Mouse (Mus musculus) lung, embryonic 14.5 days (tissue): ENCODE measurements at regions not wholly inside any gene's neighbourhood (a gene's known extent, or its start where the extent isn't known, plus 50 kb on each side); places are given as distances from the start of the nearest gene placed in this dataset.

Experiments used
- ATAC-seq: fragments of 200-750 bp; cut with Nextera tagmentation; 2 replicates; pipeline ENCODE4 v1.8.0; 2017; ENCODE audit warnings: mild to moderate bottlenecking, moderate TSS enrichment, moderate library complexity; ENCODE audit not compliant: insufficient read depth
- DNase-seq: peaks from one replicate; pipeline ENCODE4 v3.0.0-alpha.2; 2015
- H3K27ac ChIP-seq: fragments of 300-500 bp; sonication (generic); 2 replicates; pipeline ENCODE4 v1.5.1; 2014; ENCODE audit warnings: low read depth, mild to moderate bottlenecking, moderate library complexity
- H3K27me3 ChIP-seq: fragments of 300-500 bp; sonication (generic); 2 replicates; pipeline ENCODE4 v1.6.1; 2014; ENCODE audit warnings: low read length, control low read depth; ENCODE audit not compliant: insufficient read depth
- H3K36me3 ChIP-seq: fragments of 300-500 bp; sonication (generic); 2 replicates; pipeline ENCODE4 v1.6.1; 2014; ENCODE audit warnings: control low read depth; ENCODE audit not compliant: insufficient read depth
- H3K4me1 ChIP-seq: fragments of 300-500 bp; sonication (generic); 2 replicates; pipeline ENCODE4 v1.6.1; 2014; ENCODE audit warnings: antibody characterized with exemption, control low read depth; ENCODE audit not compliant: insufficient read depth
- H3K4me2 ChIP-seq: fragments of 300-500 bp; sonication (generic); 2 replicates; pipeline ENCODE4 v1.6.1; 2014; ENCODE audit warnings: mild to moderate bottlenecking
- H3K4me3 ChIP-seq: fragments of 300-500 bp; sonication (generic); 2 replicates; pipeline ENCODE4 v1.5.1; 2014; ENCODE audit warnings: low read depth, low read length
- H3K9ac ChIP-seq: fragments of 300-500 bp; sonication (generic); 2 replicates; pipeline ENCODE4 v1.6.1; 2014
- H3K9me3 ChIP-seq: fragments of 300-500 bp; sonication (generic); 2 replicates; pipeline ENCODE4 v1.6.1; 2016; ENCODE audit warnings: low read depth, low read length, control low read depth
- CTCF ChIP-seq: IDR thresholded peaks from 2 replicates; pipeline ENCODE4 v1.5.1; 2016; ENCODE audit warnings: antibody characterized with exemption, low read depth
- WGBS: fragments of 180-500 bp; shearing (Covaris S2); extraction: QIAGEN DNeasy Blood & Tissue Kit; methylation state at CpG from one replicate; pipeline ENCODE4 v1.1.7; 2014; 5-methylcytosine and 5-hydroxymethylcytosine counted together

DNA sequence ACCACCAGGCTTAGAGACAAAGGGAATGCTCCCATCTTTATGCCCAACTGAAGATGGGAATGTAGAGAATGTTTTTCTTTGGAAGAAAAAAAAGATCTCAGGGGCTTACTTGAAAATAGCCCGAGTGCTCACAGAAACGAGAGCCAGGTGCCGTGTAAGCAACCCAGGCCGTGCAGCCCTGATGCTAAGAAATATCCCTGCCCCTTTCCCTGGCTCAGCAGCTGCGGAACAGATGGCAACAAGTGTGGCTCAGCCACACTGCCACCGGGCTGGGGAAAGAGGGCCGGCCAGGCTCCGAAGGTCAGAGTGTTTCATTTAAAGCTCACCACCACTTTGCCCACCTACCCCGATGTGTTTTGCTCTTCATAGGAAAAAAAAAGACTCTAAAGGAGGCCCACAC lies 205.7 kb upstream of the Kbtbd8 start:
- Histone ChIP-seq H3K36me3 (no peaks in the 10 kb centered on the region), H3K9ac (no peak overlapping the region), H3K4me3 (no peak overlapping the region), H3K4me1 (0 out of 2 replicates have a peak, but pooled peaks cover 5% of the 10 kb centered on the region), H3K27me3 (no peaks in the 10 kb centered on the region), H3K27ac (peak overlapping the region; percentile 19; the same call in 1 of the 2 replicates), H3K9me3 (no peaks in the 10 kb centered on the region), H3K4me2 (no peak overlapping the region)
- 37% methylated on average over 9 of the region's 9 CpGs for WGBS
- ATAC-seq: peak; percentile 58
- no peak for TF ChIP-seq CTCF
- DNase-seq: peak; percentile 42

DNA sequence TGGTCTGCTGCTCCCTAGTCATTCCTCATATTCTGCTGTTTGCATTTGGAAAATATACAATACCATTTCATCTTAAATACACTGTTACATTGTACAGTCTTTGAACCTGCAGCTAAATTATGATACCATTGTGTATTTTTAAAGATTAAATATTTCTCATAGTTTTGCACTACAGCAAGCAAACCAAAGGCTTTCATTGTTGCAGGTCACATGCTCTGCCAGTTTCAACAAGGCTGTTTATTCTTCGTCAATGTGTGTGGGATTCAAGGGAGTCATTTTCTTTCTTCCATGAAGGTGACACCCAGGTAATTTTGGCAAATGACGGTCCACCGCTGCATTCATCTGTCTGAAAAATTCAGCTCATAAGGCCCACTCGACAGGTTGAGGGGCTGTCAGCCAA lies 200.9 kb upstream of the Lrig1 start:
- Histone ChIP-seq H3K36me3 (no peaks in the 10 kb centered on the region), H3K4me1 (no peaks in the 10 kb centered on the region), H3K27me3 (no peaks in the 10 kb centered on the region), H3K9ac (no peak overlapping the region), H3K27ac (no peak overlapping the region), H3K4me3 (no peak overlapping the region), H3K9me3 (no peaks in the 10 kb centered on the region), H3K4me2 (no peak overlapping the region)
- DNase-seq (no peak), ATAC-seq (no peak)
- 48% methylated on average over 4 of the region's 4 CpGs for WGBS
- TF ChIP-seq CTCF: no peak

DNA sequence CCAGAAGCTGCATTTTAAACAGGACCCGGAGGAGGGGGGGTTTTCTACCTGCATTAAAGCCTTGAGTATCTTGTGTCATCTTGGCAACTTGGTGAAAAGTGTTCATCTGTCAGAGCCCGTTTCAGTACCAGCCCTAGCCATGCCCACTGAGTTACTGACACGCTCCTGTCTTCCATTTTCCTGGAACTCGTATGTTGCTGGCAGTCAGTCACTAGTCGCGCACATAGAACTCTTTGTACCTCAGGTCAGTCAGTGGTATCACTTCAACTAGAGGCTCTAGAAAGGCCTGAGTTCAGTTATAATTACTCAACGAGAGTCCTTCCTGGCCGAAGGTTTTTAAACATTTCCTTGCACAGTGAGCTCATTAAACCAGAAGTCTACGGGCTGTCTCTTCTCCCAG lies 198.9 kb upstream of the Lrig1 start:
- no peak overlapping the region for H3K9ac ChIP-seq
- H3K9me3 ChIP-seq: no peaks in the 10 kb centered on the region
- H3K36me3 ChIP-seq: no peaks in the 10 kb centered on the region
- no peaks in the 10 kb centered on the region for H3K27me3 ChIP-seq
- DNase-seq (no peak), ATAC-seq (no peak)
- no peak overlapping the region for H3K27ac ChIP-seq
- H3K4me3 ChIP-seq: no peak overlapping the region
- no peaks in the 10 kb centered on the region for H3K4me1 ChIP-seq
- 87% methylated on average over 9 of the region's 9 CpGs for WGBS
- no peak for TF ChIP-seq CTCF
- H3K4me2 ChIP-seq: no peak overlapping the region

DNA sequence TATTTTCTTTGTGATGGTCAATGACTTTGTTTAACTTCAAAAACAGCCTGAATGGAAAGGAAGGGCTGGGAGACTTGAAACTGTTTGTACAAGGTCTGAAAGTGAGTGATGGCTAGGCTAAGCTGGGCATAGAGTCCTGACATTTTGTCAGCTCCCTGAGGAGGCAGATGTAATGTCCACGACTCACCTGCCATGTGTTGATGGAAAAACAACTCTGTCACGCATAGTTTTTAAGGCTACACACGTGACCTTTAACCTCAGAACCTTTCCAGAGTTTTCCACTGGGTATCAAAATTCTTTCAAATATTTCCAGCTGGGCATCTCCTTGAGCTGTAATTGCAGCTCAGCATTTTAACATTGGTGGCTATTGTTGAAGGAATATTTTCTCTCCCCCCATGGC lies 190.2 kb upstream of the Lrig1 start:
- Histone ChIP-seq H3K27ac (no peak overlapping the region), H3K4me3 (no peak overlapping the region), H3K9me3 (no peaks in the 10 kb centered on the region), H3K36me3 (no peaks in the 10 kb centered on the region), H3K9ac (no peak overlapping the region), H3K27me3 (no peaks in the 10 kb centered on the region), H3K4me1 (no peaks in the 10 kb centered on the region), H3K4me2 (no peak overlapping the region)
- WGBS: 33% methylated on average over 3 of the region's 3 CpGs
- TF ChIP-seq CTCF: no peak
- DNase-seq: peak; percentile 26
- no peak for ATAC-seq

DNA sequence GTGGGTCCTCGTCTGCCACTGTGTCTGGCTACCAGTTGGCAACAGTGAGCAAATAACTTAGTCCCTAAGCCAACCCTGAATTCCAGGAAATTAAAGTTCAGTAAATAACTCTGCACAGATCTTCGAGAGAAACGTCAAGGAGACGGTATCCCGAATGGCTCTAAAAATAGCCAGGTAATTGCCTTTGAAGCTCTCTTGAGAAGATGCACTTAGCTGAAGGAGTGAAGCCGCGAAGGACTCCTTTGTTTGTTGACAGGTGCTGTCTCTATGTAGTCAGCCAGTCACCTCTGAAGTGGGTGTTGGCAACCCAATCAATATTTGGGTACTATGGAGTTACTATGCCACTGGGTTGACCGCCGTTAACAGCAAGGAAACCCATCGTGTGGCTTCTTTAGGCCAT lies 189.3 kb upstream of the Lrig1 start:
- H3K9ac ChIP-seq: no peak overlapping the region
- H3K4me1 ChIP-seq: no peaks in the 10 kb centered on the region
- DNase-seq: no peak
- H3K4me2 ChIP-seq: no peak overlapping the region
- no peaks in the 10 kb centered on the region for H3K9me3 ChIP-seq
- ATAC-seq: no peak
- H3K27me3 ChIP-seq: no peaks in the 10 kb centered on the region
- no peak overlapping the region; the same call in 1 of the 2 replicates for H3K27ac ChIP-seq
- H3K36me3 ChIP-seq: no peaks in the 10 kb centered on the region
- 58% methylated on average over 10 of the region's 10 CpGs for WGBS
- H3K4me3 ChIP-seq: no peak overlapping the region
- TF ChIP-seq CTCF: no peak

DNA sequence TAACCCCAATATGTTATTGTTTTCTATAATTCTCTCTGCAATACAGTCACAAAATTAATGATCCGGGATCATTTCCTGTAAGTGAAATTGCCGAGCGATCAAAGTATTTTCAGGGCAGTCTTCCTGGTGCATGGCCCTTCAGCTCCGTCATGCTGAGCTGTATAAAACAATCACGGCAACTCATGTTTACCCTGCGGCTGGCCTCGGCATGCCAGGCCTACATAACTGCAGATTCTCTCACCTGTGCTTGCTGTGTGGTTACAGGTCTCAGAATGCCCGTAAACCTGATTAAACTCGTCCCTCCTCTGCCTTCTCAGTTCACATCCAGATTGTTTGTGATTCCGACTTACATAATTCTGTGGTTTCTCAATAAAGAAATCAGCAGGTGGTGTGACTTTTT lies 181.2 kb upstream of the Lrig1 start:
- DNase-seq: no peak
- Histone ChIP-seq H3K27me3 (no peaks in the 10 kb centered on the region), H3K27ac (no peak overlapping the region), H3K36me3 (no peaks in the 10 kb centered on the region), H3K9me3 (no peaks in the 10 kb centered on the region), H3K4me2 (no peak overlapping the region), H3K4me3 (no peak overlapping the region), H3K4me1 (no peaks in the 10 kb centered on the region), H3K9ac (no peak overlapping the region)
- TF ChIP-seq CTCF: no peak
- no peak for ATAC-seq
- 68% methylated on average over 10 of the region's 10 CpGs for WGBS

DNA sequence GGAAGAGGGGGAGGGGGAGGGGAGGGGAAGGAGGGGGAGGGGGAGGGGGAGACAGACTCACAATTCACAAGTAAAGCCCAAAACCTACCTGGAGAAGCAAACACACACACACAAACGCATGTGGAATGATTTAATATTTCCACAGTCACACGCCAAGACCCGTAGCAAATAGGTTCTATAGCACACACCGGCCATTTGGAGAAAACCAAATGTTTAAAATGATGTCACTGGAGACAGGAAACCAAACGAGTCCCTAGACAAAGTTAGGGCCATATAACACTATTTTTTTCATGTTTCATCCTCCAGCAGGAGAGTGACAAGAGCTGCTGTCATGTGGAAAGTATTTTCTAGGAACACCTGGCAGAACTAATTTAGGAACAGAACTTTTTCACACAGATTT lies 175.9 kb upstream of the Lrig1 start:
- H3K4me2 ChIP-seq: no peak overlapping the region
- ATAC-seq (no peak), DNase-seq (no peak)
- no peak overlapping the region for H3K9ac ChIP-seq
- no peak for TF ChIP-seq CTCF
- no peaks in the 10 kb centered on the region for H3K4me1 ChIP-seq
- WGBS: 68% methylated on average over 5 of the region's 5 CpGs
- no peaks in the 10 kb centered on the region for H3K36me3 ChIP-seq
- H3K4me3 ChIP-seq: no peak overlapping the region
- H3K27me3 ChIP-seq: no peaks in the 10 kb centered on the region
- H3K27ac ChIP-seq: no peak overlapping the region
- no peaks in the 10 kb centered on the region for H3K9me3 ChIP-seq

DNA sequence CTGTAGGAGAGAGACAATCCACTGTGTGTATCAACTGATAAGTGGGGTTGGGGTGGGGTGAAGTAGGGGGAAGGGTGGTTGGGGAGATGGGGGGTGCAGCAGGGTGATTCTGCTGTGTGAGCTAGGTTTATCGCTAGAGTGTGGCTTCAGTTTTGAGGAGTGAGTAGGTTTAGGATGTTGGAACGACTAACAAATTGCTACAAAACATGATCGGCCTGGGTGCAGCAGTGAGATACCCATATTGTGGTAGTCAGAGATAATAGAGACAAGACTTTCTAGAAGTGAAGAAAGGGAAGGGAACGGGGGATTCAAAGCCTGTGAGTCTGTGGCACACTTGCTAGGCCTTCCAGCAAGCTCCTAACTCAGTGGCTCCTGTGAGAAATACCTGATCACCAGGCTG lies 175.1 kb upstream of the Lrig1 start:
- no peaks in the 10 kb centered on the region for H3K27me3 ChIP-seq
- no peaks in the 10 kb centered on the region for H3K9me3 ChIP-seq
- H3K4me2 ChIP-seq: no peak overlapping the region
- H3K36me3 ChIP-seq: no peaks in the 10 kb centered on the region
- H3K4me1 ChIP-seq: no peaks in the 10 kb centered on the region
- TF ChIP-seq CTCF: no peak
- 90% methylated on average over 4 of the region's 4 CpGs for WGBS
- H3K4me3 ChIP-seq: no peak overlapping the region
- ATAC-seq (no peak), DNase-seq (no peak)
- no peak overlapping the region for H3K27ac ChIP-seq
- H3K9ac ChIP-seq: no peak overlapping the region
